Mouse (Mus musculus): ENCODE measurements around the gene Creb3l1. TPM values are rescaled to one million over a fixed set of nuclear protein-coding genes. Genes with fewer than 3 reads are reported as not detected.

Creb3l1 gene
- polyA plus RNA-seq, 1 experiment from 2014 or later: 0.86 TPM

- no peaks in the 10 kb centered on the region for H3K9me3 ChIP-seq
- H3K27ac ChIP-seq: no peak overlapping the region
- no peak overlapping the region for H3K4me3 ChIP-seq
- peaks cover 21% of the 10 kb centered on the region for H3K36me3 ChIP-seq (replicated peaks)
- no peaks in the 10 kb centered on the region for H3K27me3 ChIP-seq (ENCODE audit: poor library complexity, severe bottlenecking)
- H3K4me1 ChIP-seq: peaks cover 56% of the 10 kb centered on the region
- DNase-seq (ENCODE audit: extremely low spot score, low spot score): no peak
- 83% methylated on average over 6 of the region's 6 CpGs for WGBS
Measured at GRCm38 (mm10) chr2:91955875-91956274, 68.4 kb downstream of the Creb3l1 start.

- no peak for DNase-seq (ENCODE audit: extremely low spot score, low spot score)
- no peaks in the 10 kb centered on the region for H3K27me3 ChIP-seq (ENCODE audit: poor library complexity, severe bottlenecking)
- peaks cover 15% of the 10 kb centered on the region for H3K36me3 ChIP-seq (replicated peaks)
- H3K27ac ChIP-seq: no peak overlapping the region
- H3K4me1 ChIP-seq: peaks cover 58% of the 10 kb centered on the region
- no peaks in the 10 kb centered on the region for H3K9me3 ChIP-seq
- no peak overlapping the region for H3K4me3 ChIP-seq
- 86% methylated on average over 4 of the region's 4 CpGs for WGBS
Measured at GRCm38 (mm10) chr2:91955121-91955591, 69.1 kb downstream of the Creb3l1 start.

DNA sequence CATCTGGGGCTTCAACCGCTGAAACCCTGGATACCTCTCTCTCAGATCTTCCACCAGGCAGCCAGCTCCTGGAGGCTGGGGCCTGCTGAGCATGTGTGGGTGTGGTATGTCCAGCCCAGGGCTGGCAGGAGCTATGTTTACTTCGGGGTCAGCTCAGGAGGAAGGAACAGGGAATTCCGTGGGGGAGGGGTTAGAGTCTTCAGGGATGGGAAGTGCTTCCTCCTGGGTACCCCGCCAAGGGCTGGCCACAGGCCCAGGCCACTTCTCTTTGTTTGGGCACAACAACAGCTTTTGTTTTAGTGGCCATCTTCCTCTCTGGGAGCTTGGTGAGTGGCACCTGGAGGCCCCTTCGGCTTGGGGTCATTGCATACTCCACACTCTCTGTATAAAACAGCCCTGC lies 70.5 kb downstream of the Creb3l1 start:
- Histone ChIP-seq H3K4me3 (no peak overlapping the region), H3K4me1 (peaks cover 58% of the 10 kb centered on the region), H3K27ac (peak overlapping the region; percentile 65), H3K36me3 (replicated peaks) (peaks cover 10% of the 10 kb centered on the region; the same call in 1 of the 2 replicates), H3K9me3 (no peaks in the 10 kb centered on the region), H3K27me3 (ENCODE audit: poor library complexity, severe bottlenecking) (no peaks in the 10 kb centered on the region)
- DNase-seq (ENCODE audit: extremely low spot score, low spot score): peak; percentile 15
- WGBS: 24% methylated on average over 5 of the region's 5 CpGs

- Histone ChIP-seq H3K36me3 (replicated peaks) (peaks cover 2% of the 10 kb centered on the region; the same call in 1 of the 2 replicates), H3K4me1 (peaks cover 65% of the 10 kb centered on the region), H3K27ac (peak overlapping the region; percentile 85), H3K4me3 (peak overlapping the region; percentile 30), H3K9me3 (no peaks in the 10 kb centered on the region), H3K27me3 (ENCODE audit: poor library complexity, severe bottlenecking) (no peaks in the 10 kb centered on the region)
- DNase-seq (ENCODE audit: extremely low spot score, low spot score): peak; percentile 43
- 20% methylated on average over 15 of the region's 15 CpGs for WGBS
Measured at GRCm38 (mm10) chr2:91950275-91951085, 73.8 kb downstream of the Creb3l1 start.

DNA sequence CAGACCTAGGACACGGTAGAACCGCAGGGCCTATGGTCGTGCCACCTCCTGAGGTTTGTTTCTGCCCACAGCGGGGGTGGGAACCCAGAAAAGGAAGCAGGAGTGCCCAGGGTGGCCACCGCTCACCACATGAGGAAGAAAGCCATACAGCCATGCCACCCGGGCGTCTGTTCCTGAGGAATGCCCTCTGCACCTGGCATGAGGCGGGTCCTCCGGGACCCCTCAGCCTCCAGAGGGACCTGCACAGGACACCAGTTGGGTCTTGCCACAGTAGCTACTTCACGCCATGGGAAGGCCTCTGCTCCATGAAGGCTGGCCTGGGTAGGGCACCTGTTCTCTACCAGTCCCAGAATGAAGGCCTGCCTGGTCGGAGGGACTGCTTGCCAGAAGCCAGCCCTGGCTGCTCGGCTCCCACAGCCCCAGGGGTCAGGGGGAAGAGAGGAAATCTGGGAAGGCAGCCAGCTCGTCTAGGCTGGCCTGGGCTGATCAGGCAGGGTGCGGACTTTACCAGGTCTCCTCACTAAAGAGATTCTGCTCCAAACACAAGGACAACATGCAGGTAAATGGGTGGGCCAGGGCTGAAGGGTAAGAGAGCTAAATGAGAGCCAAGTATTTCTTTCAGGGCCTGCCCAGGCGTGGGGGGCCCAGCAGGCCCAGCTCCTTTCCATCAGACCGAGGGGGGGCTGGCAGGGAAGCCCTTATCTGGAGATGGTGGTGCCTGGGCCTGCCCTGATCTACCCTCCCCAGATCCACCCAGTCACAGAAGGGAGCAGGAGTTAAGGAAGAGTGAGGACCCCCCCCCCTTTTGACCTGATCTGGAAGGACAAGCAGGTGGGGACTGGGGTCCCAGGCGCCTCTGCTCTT lies 74.7 kb downstream of the Creb3l1 start:
- WGBS: 74% methylated on average over 17 of the region's 17 CpGs
- Histone ChIP-seq H3K4me1 (peaks cover 68% of the 10 kb centered on the region), H3K36me3 (replicated peaks) (peaks cover 7% of the 10 kb centered on the region), H3K9me3 (no peaks in the 10 kb centered on the region), H3K27me3 (ENCODE audit: poor library complexity, severe bottlenecking) (no peaks in the 10 kb centered on the region), H3K4me3 (peak overlapping the region; percentile 30), H3K27ac (peak overlapping the region; percentile 85)
- DNase-seq (ENCODE audit: extremely low spot score, low spot score): no peak

- Histone ChIP-seq H3K4me3 (no peak overlapping the region), H3K27me3 (ENCODE audit: poor library complexity, severe bottlenecking) (no peaks in the 10 kb centered on the region), H3K4me1 (peaks cover 70% of the 10 kb centered on the region), H3K36me3 (replicated peaks) (peaks cover 8% of the 10 kb centered on the region), H3K9me3 (no peaks in the 10 kb centered on the region), H3K27ac (peak overlapping the region; percentile 85)
- no peak for DNase-seq (ENCODE audit: extremely low spot score, low spot score)
- 90% methylated on average over 3 of the region's 3 CpGs for WGBS
Measured at GRCm38 (mm10) chr2:91948792-91949241, 75.5 kb downstream of the Creb3l1 start.

- 80% methylated on average over 6 of the region's 6 CpGs for WGBS
- no peak for DNase-seq (ENCODE audit: extremely low spot score, low spot score)
- peak overlapping the region; percentile 85 for H3K27ac ChIP-seq
- H3K4me1 ChIP-seq: peaks cover 65% of the 10 kb centered on the region
- H3K4me3 ChIP-seq: no peak overlapping the region
- H3K9me3 ChIP-seq: no peaks in the 10 kb centered on the region
- H3K27me3 ChIP-seq (ENCODE audit: poor library complexity, severe bottlenecking): no peaks in the 10 kb centered on the region
- H3K36me3 ChIP-seq (replicated peaks): peaks cover 12% of the 10 kb centered on the region
Measured at GRCm38 (mm10) chr2:91948151-91948509, 76.2 kb downstream of the Creb3l1 start.

DNA sequence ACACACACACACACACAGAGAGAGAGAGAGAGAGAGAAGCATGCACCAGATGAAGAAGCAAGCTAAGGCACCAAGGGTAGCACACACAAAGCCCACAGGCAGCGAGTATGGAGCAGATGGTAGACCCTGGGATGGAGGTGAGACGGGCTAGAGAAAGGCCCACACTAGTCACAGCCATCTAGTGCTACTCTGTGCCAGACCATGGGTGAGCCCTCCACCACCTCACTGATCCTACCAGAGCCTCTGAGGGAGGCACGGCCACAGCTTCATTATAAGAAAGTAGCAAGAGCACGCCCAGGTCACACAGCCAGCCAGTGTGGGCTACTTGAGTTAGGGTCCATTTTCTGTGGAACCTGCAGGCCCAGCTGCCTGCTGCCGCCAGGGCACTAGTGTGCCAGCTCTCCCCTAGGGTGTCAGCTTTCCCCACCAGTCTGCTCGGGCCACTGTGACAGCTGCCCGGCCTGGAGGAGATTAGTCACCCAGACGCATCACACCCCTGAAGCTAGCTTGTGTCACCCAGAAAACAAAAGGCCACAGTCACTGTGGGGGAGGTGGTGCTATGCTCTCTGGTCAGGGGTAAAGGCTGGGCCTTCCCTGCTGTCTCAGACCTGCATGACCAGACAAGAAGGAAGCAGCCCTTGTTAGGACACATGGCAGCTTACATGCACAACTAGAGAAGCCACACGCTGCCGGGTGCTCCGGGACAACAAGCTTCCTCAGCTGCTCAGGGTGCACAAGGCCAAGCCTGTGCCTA lies 76.7 kb downstream of the Creb3l1 start:
- Histone ChIP-seq H3K9me3 (no peaks in the 10 kb centered on the region), H3K27me3 (ENCODE audit: poor library complexity, severe bottlenecking) (no peaks in the 10 kb centered on the region), H3K36me3 (replicated peaks) (peaks cover 13% of the 10 kb centered on the region), H3K4me1 (peaks cover 65% of the 10 kb centered on the region), H3K27ac (peak overlapping the region; percentile 85), H3K4me3 (peak overlapping the region; percentile 24; the same call in 1 of the 2 replicates)
- WGBS: 58% methylated on average over 11 of the region's 11 CpGs
- DNase-seq (ENCODE audit: extremely low spot score, low spot score): no peak

GRCm38 (mm10) chr2:91946836-91947235 lies 77.5 kb downstream of the Creb3l1 start:
- DNase-seq (ENCODE audit: extremely low spot score, low spot score): no peak
- Histone ChIP-seq H3K27ac (peak overlapping the region; percentile 85; the same call in 1 of the 2 replicates), H3K4me1 (peaks cover 65% of the 10 kb centered on the region), H3K27me3 (ENCODE audit: poor library complexity, severe bottlenecking) (no peaks in the 10 kb centered on the region), H3K36me3 (replicated peaks) (peaks cover 21% of the 10 kb centered on the region), H3K9me3 (no peaks in the 10 kb centered on the region), H3K4me3 (no peak overlapping the region)
- 81% methylated on average over 6 of the region's 6 CpGs for WGBS

DNA sequence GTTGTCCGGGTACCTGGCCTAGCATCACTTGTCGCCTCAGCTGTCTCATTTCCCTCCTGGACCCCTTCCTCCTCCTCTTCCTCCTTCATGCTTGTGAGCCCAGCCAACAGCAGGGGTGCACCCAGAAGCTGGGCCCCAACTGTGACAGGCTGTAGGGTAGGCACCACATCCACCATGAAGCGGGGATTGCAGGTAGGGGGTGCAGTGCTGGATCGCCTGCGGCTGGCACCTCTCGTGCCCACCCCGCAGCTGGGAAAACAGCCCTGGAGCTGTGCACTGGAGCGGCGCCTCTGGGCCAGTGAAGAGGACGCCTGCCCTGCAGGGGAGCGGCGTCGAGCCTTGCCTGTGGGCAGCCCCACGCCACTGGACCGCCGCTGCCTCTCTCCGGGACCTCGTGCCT lies 78.8 kb downstream of the Creb3l1 start, which contains the start of gene Gm9821:
TSS of gene Gm9821 (plus strand) at position 221 of the 400 bp plus-strand sequence.
- Histone ChIP-seq H3K27ac (peak within 1 kb of the TSS; percentile 85), H3K27me3 (ENCODE audit: poor library complexity, severe bottlenecking) (no peaks in the 10 kb centered on the region), H3K9me3 (no peaks in the 10 kb centered on the region), H3K36me3 (replicated peaks) (peaks cover 27% of the 10 kb centered on the region), H3K4me3 (no peak within 1 kb of the TSS), H3K4me1 (peaks cover 63% of the 10 kb centered on the region)
- no peak for DNase-seq (ENCODE audit: extremely low spot score, low spot score)
- 86% methylated on average over 18 of the region's 18 CpGs for WGBS

DNA sequence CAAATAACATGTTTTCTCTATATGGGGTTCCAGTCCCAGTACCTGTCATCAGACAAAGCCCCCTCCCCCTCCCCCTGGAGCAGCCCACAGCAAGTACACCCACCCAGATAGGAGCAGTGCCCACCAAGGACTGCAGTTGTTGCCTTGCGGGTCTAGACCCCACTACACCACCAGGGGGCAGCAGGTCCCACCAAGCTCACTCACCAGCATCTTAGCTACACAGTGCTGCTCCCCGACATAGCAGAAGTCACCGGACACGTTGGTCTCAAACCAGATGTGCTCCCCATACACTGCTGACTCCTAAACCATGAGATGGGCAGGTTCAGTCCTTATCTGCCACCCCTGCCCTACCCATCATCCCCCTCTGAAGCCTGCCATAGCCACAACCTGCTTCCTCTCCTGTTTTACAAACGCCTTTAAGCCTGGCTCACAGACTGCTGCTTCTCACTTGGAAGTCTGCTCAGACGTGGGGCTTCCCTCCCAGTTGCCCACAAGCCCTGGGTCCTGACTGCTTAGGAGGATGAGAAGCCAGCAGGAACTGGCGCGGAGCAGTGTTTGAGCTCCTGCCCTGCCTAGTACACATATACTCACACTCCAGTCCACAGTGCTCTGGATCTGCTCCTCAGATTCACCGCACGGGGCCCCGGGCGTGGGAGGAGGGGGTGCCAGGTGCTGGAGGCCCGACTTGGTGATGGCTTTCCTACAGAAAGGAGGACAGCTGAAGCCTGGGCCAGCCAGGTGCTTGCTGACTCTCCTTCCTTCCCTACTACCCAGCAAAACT lies 79.9 kb downstream of the Creb3l1 start:
- Histone ChIP-seq H3K9me3 (no peaks in the 10 kb centered on the region), H3K27ac (peak overlapping the region; percentile 56), H3K4me3 (no peak overlapping the region), H3K36me3 (replicated peaks) (peaks cover 38% of the 10 kb centered on the region), H3K4me1 (peaks cover 52% of the 10 kb centered on the region), H3K27me3 (ENCODE audit: poor library complexity, severe bottlenecking) (no peaks in the 10 kb centered on the region)
- peak; percentile 78 for DNase-seq (ENCODE audit: extremely low spot score, low spot score)
- WGBS: 43% methylated on average over 13 of the region's 13 CpGs

Measured in forebrain, embryonic 10.5 days (tissue).